Comparison of ENCODE assay signal across 12 mouse cellular contexts in genomic region chr15:51403581-51403980, GRCm38 (mm10).
"Had no signal": no experiment of that assay in that cellular context is flagged by ENCODE, and none has a peak within 500 bp of the region (broad histone marks: within the 10 kb centered on the region; RNA-seq: fewer than 3 reads in every experiment).

No protein-coding gene starts in this region.

- DNase-seq: retina, postnatal 1 day; right cerebral cortex, adult 18-20 months; right cerebral cortex, postnatal 14 days; right cerebral cortex, postnatal 25 days; right cerebral cortex, postnatal 4 days; spleen, adult 18-20 months; thymus, adult 18-20 months; thymus, adult 2 months; thymus, postnatal 14 days; thymus, postnatal 25 days; thymus, postnatal 36 days; thymus, postnatal 4 days had no signal
